Mouse (Mus musculus) fibroblast of lung, adult 2 months (primary cell): ENCODE measurements around the gene Fxyd4.

Experiments used
- DNase-seq: peaks from one replicate; pipeline ENCODE4 v3.0.0-alpha.2; 2011; ENCODE audit warnings: low read depth

The Fxyd4 gene

DNA sequence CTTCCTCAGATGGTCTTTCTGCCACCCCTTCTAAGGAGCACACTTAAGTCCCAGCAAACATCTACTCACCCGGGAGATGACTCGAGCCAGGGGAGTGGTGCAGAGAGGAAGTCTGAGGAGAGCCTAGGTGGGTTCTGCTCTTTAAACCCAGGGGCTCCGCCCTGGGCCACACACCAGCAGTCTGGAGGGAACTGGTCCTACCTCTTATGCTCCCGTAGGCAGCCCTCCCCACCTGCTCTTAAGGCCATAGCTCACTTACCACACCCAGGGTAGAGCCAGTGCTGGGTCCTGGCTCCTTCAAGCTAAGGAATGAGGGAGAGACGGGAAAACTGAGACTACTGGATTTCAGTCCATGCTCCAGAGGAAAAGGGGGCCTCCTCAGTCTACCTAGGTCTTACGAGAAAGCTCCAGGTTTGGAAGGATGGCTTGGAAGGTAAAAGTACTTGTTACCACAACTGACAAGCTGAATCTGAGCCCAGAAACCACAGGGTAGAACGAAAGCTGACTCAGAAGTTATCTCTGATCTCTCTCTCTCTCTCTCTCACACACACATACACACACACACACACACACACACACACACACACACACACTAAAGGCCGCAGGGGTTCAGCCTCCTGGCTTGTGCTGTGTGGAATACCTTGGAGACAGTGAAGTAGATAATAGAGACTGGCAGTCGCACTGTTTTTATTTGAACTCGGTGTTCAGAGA is at the start of gene Fxyd4:
Fxyd4 (minus strand) TSS at position 471 of the 711 bp plus-strand sequence.
- no peak for DNase-seq

DNA sequence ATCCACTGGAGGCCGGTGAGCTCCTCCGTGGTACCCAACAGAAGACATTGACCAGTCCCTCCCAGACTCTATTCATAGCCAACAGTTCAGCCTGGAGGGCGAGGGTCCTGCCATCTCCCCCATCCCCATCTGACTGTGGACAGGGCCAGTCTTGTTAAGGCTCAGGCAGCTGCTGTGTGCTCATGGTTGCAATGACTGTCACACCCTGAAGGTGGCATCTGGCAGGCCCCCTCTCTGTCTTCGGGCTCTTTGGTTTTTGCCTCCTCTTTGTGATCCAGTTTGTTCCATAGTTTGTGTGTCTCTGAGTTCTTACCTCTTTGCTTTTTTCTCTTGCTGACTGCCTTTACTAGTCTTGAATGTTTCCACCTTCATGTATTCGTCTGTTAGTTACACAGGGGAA is 49.7 kb upstream of the Fxyd4 start:
- no peak for DNase-seq

DNA sequence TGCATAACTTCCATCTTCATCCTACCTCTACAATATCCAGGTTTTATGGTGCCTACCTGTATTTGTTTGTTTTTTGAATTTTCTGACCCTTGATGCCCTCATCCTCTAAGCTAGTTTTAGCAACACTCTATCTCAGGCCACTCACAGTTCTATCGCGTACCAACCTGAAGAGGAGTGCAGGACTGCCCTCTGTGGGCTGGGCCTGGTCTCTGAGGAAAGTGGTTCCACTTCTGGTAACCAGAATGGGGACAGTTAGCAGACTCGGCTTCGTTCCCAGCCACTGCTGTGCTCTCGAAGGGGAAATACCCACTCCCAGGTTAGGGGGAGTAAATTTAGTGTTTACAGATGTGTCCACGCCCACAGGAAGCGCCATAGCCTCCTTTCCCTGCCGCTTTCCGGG is 29.2 kb upstream of the Fxyd4 start:
- no peak for DNase-seq

DNA sequence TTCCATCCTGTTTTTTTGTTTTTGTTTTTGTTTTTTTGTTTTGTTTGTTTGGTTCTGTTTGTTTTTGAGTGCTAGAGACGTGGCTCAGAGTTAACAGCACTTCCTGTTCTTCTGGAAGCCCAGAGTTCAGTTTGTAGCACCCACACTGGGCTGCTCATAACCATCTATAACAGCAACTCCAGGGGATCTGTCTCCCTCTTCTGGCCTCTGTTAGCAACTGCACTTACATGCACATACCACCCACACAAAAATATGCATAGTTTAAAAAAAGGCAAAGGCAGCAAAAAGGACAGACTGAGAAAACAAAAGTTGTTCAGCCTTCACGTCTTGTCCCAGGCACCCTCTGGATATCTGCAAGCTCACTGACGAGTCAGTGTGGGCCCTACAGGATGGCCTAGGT is 25.7 kb upstream of the Fxyd4 start:
- no peak for DNase-seq

DNA sequence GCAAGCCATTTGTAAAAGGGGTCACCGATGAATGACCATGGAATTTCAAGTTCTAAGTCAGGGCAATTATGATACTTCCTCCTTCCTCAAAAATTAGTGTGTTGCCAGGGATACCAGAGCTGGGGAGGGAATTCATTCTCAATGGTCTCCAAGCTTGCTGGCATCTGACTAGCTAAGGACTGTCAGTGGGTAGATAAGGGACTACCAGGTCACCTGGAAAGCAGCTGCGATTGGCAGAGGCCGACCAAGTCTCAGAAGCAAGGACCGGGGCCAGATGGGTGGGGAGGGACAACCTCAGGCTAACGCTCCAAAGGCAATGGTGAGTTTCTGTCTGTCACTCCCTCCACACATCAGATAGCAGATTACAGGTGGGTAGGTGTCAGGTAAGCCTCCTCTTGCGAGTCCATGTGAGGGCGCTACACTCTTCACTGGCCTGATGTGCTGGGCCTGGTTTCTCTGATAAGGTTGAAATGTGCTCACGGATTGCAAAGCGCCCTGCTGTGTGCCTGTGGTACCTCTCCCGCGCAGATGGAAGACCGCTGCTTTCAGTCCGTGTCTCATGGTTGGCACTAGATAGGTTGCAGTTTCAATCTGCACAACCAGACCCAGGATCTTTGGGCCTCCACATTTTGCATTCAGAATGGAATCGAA is 19.5 kb upstream of the Fxyd4 start:
- DNase-seq: no peak

DNA sequence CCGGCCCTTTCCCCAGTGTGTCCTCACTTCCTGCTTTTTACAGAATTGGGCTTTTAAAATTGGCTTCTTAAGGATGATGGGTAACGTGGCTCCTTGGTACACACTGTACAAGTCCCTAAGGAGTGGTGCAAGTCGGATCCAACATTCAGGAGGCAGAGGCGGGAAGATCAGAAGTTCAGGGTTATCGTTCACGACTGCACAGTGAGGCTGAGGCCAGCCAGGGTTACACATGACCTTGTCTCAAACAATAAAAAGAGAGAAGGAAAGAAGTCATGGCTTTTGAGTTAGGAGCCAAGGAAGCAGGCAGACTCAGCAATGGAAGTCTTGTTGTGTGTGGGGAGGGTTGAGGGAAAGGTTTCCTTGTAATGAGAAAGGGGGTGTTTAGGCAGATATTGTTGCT is 18.7 kb upstream of the Fxyd4 start:
- no peak for DNase-seq

DNA sequence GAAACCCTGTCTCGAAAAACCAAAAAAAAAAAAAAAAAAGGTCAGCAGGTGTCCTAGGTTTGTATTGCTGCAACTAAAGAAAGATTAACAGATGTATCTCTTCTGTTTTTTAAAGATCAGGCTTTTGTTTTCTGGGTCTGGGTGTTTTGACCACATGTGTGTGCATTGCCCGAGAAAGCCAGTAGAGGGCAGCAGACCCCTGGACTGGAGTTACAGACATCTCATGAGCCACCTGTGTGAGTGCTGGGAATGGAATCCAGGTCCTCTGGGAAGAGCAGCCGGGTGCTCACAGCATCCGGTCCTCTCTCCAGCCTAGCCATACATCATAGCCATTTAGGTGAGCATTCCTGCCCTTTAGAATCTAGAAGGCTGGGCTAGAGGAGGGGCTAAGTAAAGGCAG is 14.8 kb upstream of the Fxyd4 start:
- DNase-seq: no peak

DNA sequence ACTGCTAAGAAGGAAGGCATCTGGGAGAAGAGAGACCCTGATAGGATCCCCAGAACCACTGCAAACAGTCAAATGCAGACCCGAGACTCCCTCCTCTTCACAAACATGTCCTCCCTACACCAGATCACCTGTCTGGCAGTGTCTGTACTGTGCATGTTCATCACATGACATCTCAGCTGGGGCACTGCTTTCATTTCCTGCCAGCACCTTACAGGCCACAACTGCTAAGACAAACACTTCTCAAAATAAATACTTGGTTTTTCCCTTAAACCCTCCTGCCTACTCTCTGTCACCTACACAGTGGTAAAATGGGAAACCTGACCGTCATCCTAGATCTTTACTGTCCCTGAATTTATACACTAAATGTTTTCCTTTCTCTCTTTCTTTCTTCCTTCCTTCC is 6.4 kb upstream of the Fxyd4 start:
- DNase-seq: no peak

DNA sequence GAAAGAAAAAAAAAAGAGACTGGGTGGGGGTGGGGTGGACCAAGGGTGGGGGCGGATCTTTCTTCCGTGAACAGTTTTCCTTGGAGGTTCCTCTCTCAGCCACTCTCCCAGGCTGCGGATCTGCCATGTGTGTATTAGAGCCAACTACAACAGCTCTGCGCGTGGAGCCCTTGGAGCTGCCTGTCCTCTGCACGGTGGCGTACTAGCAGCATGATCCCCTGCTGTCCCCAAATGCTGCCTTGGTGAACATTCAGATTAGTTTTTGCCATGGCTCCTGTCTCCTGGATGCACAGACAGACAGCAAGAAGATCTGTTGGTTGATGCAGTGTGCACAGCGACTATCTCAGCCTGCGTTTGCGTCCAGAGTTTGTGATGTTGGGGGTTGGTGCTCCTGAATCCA is 5.3 kb upstream of the Fxyd4 start:
- DNase-seq: no peak

DNA sequence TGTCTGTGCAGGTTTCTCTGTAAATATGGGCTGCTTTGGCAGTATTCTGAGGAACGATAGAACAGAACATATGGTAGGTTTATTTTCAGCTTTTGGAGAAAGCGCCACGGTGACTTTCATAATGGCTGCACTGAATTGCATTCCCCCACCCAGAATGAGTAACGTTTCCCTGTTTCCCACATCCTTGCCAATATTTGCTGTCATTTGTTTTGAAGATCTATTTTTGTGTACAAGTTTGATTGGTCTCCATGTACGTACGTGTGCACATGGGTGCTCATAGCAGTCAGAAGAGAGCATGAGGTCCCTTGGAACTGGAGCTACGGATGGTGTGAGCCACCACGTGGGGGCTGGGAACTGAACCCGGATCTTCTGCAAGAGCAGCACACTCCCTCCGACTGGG is 1.5 kb upstream of the Fxyd4 start:
- DNase-seq: no peak

DNA sequence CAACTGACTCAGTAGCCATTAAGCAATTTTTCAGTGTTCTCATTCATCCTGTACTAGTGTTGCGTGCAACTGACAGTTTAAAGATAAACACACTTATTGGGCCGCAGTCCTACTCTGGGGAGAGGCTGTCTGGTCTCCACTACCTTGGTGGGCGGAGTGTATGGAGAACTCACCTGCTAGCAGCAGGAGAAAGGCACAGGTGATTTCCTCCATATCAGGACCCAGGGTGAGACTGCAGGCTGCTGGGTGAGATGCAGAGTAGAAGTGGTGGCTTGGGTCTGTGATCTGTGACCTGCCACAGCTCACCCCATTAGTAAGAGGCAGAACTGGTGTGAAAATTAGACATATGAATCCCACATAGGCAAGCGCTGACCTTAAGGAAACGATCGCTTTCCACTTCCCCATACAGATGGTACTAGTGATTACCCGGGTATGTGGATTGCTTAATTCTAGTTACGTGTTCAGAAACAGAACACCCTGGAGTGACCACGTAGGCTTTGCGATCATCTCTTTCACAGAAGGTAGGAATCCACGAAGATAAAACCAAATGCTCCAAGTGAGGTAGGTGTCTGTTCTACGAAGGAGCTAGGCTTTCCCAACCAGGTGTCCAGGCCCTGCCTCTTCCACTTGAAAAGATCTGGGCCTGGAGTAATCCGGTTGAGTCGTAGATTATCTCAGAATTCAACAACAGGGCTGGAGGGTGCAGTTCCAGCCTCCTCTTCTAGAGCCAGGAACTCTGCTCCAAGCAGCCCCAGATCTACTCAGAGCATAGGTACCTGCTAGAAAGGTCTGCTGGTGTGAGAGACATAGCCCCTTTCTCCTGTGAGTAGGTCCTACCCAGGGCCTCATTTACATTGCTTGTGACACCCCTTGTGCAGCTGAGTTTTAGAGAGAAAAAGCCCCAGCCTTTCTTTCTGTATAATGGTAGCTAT is 1.5 kb downstream of the Fxyd4 start:
- DNase-seq: no peak

DNA sequence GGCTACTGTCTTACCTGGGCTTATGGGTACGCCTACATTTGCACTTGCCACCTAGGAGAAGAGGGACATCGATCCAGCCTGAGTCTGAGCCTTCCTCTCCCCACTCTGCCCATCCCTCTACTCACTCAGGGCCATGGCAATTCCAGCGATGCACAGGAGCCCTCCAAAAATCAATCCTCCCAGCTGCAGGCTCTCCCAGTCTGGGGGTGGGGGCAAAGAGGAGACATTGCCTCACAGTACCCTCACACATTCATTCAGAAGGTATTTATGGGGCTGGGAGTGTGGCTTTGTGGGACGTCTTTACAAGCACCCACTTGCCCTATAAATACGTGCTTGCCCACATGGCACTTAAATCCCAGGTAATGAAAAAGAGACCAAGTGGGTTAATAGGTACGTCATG is 3.2 kb downstream of the Fxyd4 start:
- no peak for DNase-seq

DNA sequence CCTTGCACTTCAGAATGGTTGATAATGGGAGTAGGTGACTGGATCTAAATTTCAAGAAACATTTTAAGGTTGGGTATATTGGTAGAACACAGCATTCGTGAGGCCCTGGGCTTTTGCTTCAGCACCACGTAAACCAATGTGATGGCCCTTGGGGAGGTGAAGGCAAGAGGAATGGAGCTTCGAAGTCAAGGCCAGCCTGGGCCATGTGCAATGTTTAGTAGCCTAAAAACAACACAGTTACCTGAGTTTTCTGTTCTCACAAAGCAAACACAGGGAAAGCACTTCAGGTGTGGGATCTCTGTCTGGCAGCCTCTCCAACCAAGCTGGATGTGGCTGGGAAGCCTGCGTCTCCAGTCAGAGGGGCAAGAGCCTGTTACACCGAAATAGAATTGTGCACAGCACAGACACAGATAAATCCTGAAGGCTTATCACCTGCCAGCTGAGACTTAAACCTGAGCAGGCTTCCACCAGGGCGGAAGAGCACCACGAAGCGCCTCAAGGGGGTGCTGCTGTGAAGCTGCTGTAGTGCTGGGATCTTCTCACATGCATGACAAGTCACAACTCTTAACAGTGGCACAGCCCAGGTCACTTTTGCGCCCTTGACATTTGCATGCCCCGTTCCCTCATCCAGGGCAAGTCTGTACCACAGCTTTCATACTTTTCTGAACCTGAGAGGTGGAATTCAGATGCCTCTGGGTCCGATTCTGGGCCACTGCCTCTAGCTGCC is 5.0 kb downstream of the Fxyd4 start:
- DNase-seq: no peak

DNA sequence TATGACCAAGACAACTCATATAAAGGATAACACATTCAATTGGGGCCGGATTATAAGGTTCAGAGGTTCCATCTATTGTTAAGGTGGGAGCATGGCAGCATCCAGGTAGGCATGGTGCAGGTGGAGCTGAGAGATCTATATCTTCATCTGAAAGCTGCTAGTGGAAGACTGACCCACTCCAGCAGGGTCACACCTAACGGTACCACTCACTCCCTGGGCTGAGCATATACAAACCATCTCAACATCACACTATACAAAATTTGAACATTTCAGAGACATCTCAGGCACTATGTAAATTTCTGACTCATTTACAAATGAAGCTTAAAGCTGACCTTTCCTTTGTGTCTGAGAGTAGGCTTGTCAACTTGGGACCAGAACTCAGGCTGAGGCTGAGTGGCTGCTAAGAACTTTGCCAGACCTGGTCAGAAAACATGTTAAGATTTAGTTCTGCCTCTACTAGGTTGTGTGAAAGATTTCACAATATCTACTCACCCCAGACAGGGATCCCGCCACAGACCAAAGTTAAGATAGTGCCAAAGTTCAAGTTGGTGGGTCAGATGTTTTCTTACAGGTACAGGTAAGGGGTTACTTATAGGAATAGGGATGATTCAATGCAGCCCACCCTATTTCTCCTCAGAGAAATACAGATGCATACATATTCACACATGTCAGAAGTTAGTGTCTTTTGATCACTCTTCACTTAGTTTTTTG is 7.4 kb downstream of the Fxyd4 start:
- no peak for DNase-seq

DNA sequence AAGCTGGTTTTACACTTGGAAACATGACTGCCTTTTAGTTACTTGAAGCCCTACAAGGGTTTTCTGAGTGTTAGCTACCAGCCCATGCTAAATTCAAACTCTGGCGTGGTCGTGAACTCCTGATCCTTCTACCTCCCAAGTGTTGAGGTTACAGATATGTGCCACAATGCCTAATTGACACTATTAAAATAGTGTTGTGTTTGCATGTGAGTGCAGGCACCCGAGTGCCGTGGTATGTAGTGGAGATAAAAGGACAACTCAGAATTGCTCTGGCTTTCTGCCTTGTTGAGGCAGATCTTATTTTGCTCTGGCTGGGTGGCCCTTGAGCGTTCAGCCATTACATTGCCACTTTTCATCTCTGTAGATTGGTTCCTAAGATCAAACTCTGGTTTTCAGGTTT is 8.7 kb downstream of the Fxyd4 start:
- DNase-seq: no peak

DNA sequence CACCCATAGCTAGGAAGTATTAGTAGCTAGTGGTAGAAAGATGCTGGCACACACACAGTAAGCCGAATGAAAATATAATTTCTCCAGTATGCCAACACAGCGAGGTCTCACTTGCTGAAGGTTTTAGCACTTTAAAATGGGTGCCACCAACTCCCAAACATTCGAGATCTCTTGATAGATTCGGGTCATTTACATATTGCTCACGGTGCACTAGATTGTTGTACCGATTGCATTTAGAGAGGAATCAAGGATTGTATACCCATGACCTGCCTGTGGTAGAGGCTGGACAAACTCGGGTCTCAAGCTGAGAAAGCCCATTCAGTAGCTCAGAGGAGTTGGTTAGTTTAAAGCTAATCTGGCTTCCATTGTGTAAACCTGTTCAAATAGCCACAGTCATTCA is 9.5 kb downstream of the Fxyd4 start:
- DNase-seq: no peak

DNA sequence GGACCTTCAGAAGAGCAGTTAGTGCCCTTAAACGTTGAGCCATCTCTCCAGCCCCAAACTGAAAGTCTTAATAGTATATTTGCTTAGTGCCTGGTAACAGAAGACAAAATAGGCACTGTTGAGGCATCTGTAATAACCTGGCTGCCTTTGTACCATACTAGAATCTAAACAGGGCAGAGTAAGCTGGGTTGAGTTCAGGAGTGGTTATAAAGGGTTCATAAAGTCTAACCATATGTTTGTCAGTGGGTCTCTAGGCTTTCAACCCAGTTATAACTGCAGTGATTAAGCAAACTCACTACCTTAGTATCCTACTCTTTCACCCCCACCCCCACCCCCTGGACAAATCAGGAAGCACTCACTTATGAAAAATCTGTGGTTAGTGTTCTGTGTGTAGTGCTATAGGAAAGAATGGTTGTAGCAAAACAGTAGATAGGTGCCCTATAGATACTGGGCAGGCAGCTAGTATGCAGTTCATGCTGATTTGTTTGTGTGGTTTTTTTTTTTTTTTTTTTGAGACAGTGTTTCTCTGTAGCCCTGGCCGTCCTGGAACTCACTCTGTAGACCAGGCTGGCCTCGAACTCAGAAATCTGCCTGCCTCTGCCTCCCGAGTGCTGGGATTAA is 10.5 kb downstream of the Fxyd4 start:
- DNase-seq: no peak

DNA sequence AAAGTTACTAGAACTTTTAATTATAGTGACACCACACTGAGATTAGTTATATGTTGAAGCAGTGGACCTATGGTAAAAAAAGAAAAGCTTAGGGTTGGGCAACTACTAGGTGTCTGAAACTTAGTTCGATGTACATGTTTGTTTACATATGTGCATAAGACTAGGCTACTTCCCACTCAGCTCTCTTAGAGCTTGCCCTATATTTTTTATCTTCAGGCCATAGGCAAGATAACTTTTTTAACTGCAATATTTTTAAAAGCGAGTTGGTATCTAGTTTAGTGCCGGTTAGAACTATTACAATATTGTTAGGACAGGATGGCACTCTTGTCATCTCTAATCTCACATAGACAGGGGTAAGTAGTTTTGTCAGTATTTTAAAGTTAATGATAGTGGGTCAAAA is 15.5 kb downstream of the Fxyd4 start:
- no peak for DNase-seq

DNA sequence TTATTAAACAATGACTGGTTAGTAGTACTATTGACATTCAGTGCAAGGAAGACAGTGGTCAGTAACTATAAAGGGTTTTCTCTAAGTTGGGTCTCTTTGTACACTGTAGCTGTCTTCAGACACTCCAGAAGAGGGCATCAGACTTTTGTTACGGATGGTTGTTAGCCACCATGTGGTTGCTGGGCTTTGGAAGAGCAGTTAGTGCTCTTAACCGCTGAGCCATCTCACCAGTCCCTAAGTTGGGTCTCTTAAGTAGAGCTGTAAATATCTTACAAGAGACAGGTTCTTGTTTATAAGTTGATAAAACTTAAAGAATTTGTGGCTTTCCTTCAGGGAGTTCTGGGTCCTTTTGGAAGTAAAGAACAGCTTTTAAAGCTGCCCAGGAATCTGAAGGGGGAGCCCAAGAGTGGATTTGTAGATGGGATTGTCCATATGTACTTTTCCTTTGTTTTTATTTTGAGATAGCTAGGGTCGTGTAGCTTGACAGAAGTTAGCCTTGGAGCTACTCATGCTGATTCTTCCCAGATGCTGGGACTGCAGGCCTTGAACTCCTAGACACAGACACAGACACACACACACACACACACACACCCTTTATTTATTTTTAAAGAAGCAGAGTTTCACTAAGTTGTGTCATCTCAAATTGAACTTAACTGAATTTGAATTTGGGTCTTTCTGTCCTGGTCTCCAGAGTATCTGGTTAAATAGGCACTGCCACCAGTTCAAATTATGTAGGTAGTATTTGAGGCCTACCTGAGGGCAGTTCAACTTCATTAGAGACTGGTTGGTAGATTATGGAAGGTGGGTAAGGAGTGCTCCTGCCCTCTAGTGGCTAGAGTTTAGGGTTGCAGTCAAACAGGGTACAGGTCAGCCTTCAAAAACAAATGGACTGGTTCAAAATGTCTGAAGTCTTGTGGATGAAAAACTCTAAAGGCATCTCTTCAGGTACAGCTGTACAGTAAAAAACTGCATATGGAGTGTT is 16.5 kb downstream of the Fxyd4 start:
- DNase-seq: no peak

DNA sequence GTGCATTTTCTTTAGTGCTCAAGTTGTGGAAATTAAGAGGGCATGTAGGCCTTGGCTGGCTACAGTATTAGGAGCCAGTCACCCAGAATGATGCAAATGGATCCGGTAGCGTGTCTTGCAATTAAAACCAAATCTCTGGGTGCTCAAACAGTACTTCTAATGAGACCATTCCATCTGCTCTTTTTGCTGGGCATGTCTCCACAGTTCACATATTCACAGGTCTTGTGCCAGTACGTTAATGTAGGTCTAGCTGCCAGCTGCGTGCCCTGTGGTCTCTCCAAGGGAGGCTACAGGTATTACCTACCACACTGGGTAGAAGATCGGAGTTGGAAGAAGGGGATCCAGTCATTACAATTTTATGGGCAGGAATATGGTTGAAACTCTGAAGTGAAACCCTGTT is 19.4 kb downstream of the Fxyd4 start:
- no peak for DNase-seq
